Mouse (Mus musculus) cerebral cortex, adult 2 months (tissue): ENCODE measurements around the gene Epb42.

Experiments
- WGBS: fragments of 180-500 bp; shearing (Covaris S2); methylation state at CpG from one replicate; pipeline ENCODE4 v1.1.7; 2018; 5-methylcytosine and 5-hydroxymethylcytosine counted together

Epb42 gene

DNA sequence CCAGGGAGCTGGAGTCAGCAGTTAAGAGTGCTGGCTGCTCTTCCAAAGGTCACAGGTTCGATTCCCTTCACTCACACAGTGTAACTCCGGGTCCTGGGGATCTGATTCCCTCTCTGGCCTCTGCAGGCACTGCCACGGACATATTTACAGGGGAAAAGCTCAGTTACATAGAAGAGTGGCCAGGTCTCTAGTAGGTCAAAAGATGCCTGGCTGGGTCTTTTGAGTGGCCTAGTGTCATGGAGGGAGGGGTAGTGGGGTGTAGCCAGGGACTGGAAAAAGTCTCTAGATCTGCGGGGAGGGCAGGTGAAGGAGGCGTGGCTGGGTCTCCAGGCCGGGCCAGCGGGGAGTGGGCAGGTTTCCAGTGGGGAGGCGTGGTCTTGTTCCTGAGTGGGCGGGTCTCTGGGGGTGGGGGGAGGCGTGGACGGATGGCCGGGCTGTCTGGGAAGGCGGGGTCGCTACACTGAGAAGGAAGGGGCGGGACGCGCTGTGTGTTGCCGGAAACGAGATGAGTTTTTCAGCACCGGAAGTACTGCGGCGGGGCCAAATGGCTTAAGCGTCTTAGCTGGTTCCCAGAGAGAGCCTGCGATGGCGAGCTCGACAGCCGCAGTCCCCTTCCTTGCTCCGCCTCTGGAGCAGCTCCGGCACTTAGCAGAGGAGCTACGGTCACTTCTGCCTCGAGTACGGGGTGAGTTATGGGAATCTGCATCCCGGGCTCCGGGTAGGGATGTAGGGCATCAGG is 28.8 kb downstream of the Epb42 start, which contains the start of gene Ccndbp1:
Gene Ccndbp1, plus strand, starts transcription at position 479 of the 739 bp plus-strand sequence.
- WGBS: 2% methylated on average over 34 of the region's 34 CpGs

- WGBS: 85% methylated on average over 1 of the region's 1 CpGs
Observed at GRCm38 (mm10) chr2:121006986-121007385, 29.9 kb downstream of the Epb42 start.

GRCm38 (mm10) chr2:121004018-121004811 is 32.7 kb downstream of the Epb42 start:
- 91% methylated on average over 7 of the region's 7 CpGs for WGBS

- 88% methylated on average over 2 of the region's 2 CpGs for whole genome bisulfite sequencing
Observed at GRCm38 (mm10) chr2:121003586-121003985, 33.3 kb downstream of the Epb42 start.

GRCm38 (mm10) chr2:120998863-120999262 is 38.0 kb downstream of the Epb42 start:
- WGBS: 79% methylated on average over 8 of the region's 8 CpGs

GRCm38 (mm10) chr2:120996607-120997006 is 40.3 kb downstream of the Epb42 start:
- 37% methylated on average over 1 of the region's 1 CpGs for WGBS

DNA sequence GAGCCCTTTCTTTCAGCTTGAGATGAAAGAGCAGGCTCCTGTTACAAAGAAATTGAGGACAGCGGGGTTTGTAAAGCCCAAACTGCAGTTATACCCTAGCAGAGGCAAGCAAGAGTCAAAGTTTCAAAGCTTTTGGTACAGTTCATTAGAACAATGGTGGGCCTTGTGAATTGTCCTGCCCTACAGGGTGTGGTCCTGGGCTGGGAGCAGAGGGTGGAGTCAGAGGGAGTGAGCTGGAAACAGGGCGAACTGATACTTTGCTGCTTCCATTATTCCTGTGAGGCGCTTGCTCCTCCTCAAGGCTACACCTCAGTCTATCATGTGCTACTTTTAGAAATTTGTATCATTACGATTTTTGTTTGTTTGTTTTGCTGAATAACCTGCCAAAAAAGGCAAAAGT is 45.7 kb downstream of the Epb42 start:
- WGBS: 74% methylated on average over 4 of the region's 4 CpGs

- 95% methylated on average over 1 of the region's 1 CpGs for WGBS
Observed at GRCm38 (mm10) chr2:120985241-120985640, 51.6 kb downstream of the Epb42 start.

DNA sequence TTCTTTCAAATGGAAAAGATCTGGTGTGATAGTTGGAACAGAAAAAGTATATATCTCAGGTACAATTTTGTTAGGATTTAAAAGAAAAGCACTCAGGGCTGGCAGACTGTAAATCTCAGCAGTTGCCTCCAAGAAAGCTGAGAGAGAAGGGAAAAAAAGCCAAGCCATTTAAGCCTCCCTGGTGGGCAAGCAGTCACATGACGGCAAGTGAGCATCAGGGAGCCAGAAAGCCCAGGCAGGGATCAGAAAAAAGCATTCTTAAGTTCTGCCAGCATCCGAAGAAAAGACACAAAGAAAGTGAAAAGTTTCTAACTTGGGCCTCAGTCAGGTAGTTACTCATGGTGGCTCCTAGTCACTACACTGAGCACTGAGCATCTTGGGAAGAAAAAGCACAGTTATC is 53.3 kb downstream of the Epb42 start:
- 54% methylated on average over 2 of the region's 2 CpGs for WGBS

GRCm38 (mm10) chr2:120980861-120981260 is 56.0 kb downstream of the Epb42 start:
- 66% methylated on average over 2 of the region's 2 CpGs for WGBS

- WGBS: 81% methylated on average over 1 of the region's 1 CpGs
Observed at GRCm38 (mm10) chr2:120979819-120980218, 57.1 kb downstream of the Epb42 start.

DNA sequence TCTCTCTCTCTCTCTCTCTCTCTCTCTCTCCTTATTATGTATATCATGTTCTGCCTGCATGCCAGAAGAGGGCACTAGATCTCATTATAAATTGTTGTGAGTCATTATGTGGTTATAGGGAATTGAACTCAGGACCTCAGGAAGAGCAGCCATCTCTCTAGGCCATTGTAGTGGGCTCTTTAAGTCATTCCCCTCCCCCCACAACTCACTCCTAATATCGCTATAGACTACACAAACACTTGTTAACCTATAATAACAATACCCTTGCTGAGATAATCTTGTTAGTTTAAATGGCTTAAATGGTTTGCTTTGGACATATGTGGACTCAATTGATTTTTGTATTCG is 58.2 kb downstream of the Epb42 start:
- WGBS: 51% methylated on average over 2 of the region's 2 CpGs

- WGBS: 65% methylated on average over 8 of the region's 8 CpGs
Observed at GRCm38 (mm10) chr2:120977926-120978692, 58.8 kb downstream of the Epb42 start.

GRCm38 (mm10) chr2:120976990-120977925 is 59.6 kb downstream of the Epb42 start, which contains the start of gene Tmem62:
Gene Tmem62, plus strand, starts transcription at chr2:120977017.
- under 1% methylated on average over 69 of the region's 71 CpGs for WGBS

GRCm38 (mm10) chr2:120976308-120976707 is 60.6 kb downstream of the Epb42 start:
- 50% methylated on average over 4 of the region's 4 CpGs for WGBS

DNA sequence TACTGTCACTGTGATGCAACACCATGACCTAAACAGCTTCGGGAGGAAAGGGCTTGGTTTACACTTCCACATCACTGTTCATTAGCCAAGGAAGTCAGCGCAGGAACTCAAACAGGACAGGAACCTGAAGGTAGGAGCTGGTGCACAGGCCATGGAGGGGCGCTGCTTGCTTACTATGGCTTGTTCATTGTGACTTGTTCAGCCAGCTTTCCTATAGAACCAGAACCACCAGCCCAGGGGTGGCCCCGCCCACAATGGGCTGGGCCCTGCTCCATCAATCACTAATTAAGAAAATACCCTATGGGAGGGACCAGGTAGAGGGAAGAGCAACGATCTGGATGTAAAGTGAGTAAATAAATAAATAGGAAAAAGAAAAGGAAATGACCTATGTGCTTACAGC is 63.9 kb downstream of the Epb42 start:
- 20% methylated on average over 5 of the region's 5 CpGs for WGBS

DNA sequence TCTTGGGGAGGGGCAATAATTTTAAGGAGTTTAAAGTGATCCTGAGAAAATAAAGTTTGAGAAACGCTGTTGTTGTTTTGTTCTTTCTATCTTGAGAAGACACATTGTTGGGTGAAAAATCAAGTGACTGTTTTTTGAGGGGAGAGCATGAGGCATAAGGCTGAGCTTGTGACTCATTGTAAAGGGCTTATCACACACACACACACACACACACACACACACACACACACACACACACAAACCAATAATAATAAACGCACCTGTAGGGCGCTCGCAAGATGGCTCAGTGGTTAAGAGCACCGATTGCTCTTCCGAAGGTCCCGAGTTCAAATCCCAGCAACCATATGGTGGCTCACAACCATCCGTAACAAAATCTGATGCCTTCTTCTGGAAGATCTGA is 64.6 kb downstream of the Epb42 start:
- 95% methylated on average over 8 of the region's 8 CpGs for WGBS

- 91% methylated on average over 4 of the region's 4 CpGs for WGBS
Observed at GRCm38 (mm10) chr2:120971766-120972165, 65.1 kb downstream of the Epb42 start.

DNA sequence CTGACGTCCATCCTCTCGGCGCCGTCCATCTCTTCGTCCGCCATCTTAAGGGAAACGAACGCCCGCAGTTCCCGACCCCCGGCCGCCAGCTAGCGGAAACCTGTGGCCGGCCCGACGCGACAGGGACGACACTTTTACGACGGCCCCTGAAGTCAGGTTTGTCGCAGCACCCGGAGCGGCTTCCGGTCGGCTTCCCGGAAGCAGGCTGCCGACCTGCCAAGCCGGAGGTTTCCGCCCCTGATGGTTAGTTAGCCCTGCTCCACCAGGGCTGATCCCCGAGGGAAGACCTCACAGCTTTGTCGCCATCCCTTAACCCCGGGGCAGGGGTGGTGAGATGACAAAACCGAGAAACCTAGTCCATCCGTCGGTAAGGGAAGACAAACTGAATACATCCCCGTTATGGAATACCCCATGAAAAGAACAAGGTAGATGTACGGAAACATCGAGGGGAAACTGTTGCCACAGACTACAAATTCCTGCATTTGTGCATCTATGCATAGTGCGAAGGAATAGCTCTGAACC is 66.3 kb downstream of the Epb42 start, which contains the start of gene Ubr1:
Gene Ubr1, minus strand, starts transcription at position 157 of the 522 bp plus-strand sequence.
- WGBS: under 1% methylated on average over 39 of the region's 39 CpGs

DNA sequence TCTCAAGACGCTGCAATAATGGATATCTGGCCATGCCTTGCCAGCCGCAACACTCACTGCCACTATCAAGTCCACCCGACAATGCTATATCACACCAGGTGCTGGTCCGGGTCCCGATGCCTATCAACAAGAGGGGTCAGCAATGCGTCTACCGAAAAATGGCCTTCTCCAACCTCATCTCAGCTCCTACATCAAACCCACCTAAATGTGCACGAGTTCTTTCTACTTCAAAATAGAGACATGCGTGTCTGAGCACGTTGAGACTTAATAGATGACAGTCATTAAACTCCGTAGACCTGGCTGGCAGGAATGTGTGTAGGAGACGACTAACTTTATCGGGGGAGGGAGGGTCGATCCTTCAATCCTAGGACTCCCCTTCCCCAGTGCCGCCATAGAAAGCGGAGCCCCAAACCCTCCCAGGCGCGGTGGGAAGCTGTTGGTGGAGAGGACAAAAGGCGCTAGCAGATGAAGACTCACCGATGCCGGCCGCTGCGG is 66.8 kb downstream of the Epb42 start:
- WGBS: under 1% methylated on average over 23 of the region's 23 CpGs
